Mouse (Mus musculus): ENCODE measurements around the gene Smpd4. TPM values are rescaled to one million over a fixed set of nuclear protein-coding genes. Genes with fewer than 3 reads are reported as not detected.

The Smpd4 gene
- polyA plus RNA-seq, 1 experiment from 2014 or later: 31.3 TPM

- ATAC-seq: no peak
- in situ Hi-C loops (cut with MboI; ENCODE audit: low pct_unique_long_range_greater_than_20kb): no loop called here
- ChIA-PET CTCF (interaction anchor here (1.3 to 1.8 kb wide), 2 partner anchors 10 to 80 kb away, joined by 3 to 4 read pairs; no protein-coding TSS in a partner anchor), POLR2A (no interaction called here)
- no peak for DNase-seq (ENCODE audit: low read depth, low spot score)
- no peak for TF ChIP-seq CTCF (IDR thresholded peaks at IDR 0.05)
- H3K27me3 ChIP-seq: no peaks in the 10 kb centered on the region
These were observed 19.0 kb downstream of the Smpd4 start for GRCm38 (mm10) chr16:17638036-17638628.

GRCm38 (mm10) chr16:17639081-17639480 lies 19.9 kb downstream of the Smpd4 start:
- ChIA-PET POLR2A (no interaction called here), CTCF (interaction anchor here (1.4 to 1.8 kb wide), 2 partner anchors 14 to 23 kb away, joined by 3 to 5 read pairs; no protein-coding TSS in a partner anchor)
- H3K27me3 ChIP-seq: no peaks in the 10 kb centered on the region
- DNase-seq (ENCODE audit: low read depth, low spot score) (no peak), ATAC-seq (no peak)
- in situ Hi-C loops (cut with MboI; ENCODE audit: low pct_unique_long_range_greater_than_20kb): no loop called here
- no peak for TF ChIP-seq CTCF (IDR thresholded peaks at IDR 0.05)

- CTCF ChIA-PET: interaction anchor here (0.9 to 1.8 kb wide), 3 partner anchors 14 to 22 kb away, joined by 3 to 5 read pairs (median 3); partner anchors contain the start of gene Smpd4
- no peak for TF ChIP-seq CTCF (IDR thresholded peaks at IDR 0.05)
These were observed 20.8 kb downstream of the Smpd4 start for GRCm38 (mm10) chr16:17639951-17640350.

GRCm38 (mm10) chr16:17640706-17641105 lies 21.6 kb downstream of the Smpd4 start:
- POLR2A ChIA-PET: no interaction called here
- CTCF ChIA-PET: interaction anchor here (0.9 to 1.2 kb wide), 2 partner anchors 21 to 86 kb away, joined by 3 read pairs; partner anchors contain the start of gene Smpd4
- in situ Hi-C loops (cut with MboI; ENCODE audit: low pct_unique_long_range_greater_than_20kb): no loop called here
- no peak for DNase-seq (ENCODE audit: low read depth, low spot score)
- no peaks in the 10 kb centered on the region for H3K27me3 ChIP-seq
- no peak for ATAC-seq
- TF ChIP-seq CTCF (IDR thresholded peaks at IDR 0.05): no peak

More at GRCm38 (mm10) chr16:17639951-17640350, 20.8 kb downstream of the Smpd4 start:
- no peaks in the 10 kb centered on the region for H3K27me3 ChIP-seq
- DNase-seq (ENCODE audit: low read depth, low spot score): no peak
- ATAC-seq: no peak
- in situ Hi-C loops (cut with MboI; ENCODE audit: low pct_unique_long_range_greater_than_20kb): no loop called here
- POLR2A ChIA-PET: no interaction called here

- ChIA-PET CTCF (interaction anchor here (1.2 kb wide), 1 partner anchor 86 kb away, joined by 3 read pairs; no protein-coding TSS in a partner anchor), POLR2A (interaction anchor here (0.6 kb wide), 1 partner anchor 240 kb away, joined by 3 read pairs; no protein-coding TSS in a partner anchor)
- DNase-seq (ENCODE audit: low read depth, low spot score): no peak
- TF ChIP-seq CTCF (IDR thresholded peaks at IDR 0.05): no peak
- ATAC-seq: no peak
- no peaks in the 10 kb centered on the region for H3K27me3 ChIP-seq
- in situ Hi-C loops (cut with MboI; ENCODE audit: low pct_unique_long_range_greater_than_20kb): no loop called here
These were observed 22.1 kb downstream of the Smpd4 start for GRCm38 (mm10) chr16:17641301-17641700.

- TF ChIP-seq CTCF (IDR thresholded peaks at IDR 0.05): no peak
- ChIA-PET POLR2A (no interaction called here), CTCF (interaction anchor here (0.9 kb wide), 1 partner anchor 84 kb away, joined by 3 read pairs; no protein-coding TSS in a partner anchor)
- ATAC-seq (no peak), DNase-seq (ENCODE audit: low read depth, low spot score) (no peak)
- no peaks in the 10 kb centered on the region for H3K27me3 ChIP-seq
- in situ Hi-C loops (cut with MboI; ENCODE audit: low pct_unique_long_range_greater_than_20kb): no loop called here
These were observed 23.2 kb downstream of the Smpd4 start for GRCm38 (mm10) chr16:17642311-17642710.

- ChIA-PET CTCF (interaction anchor here (1.8 kb wide), 1 partner anchor 19 kb away, joined by 4 read pairs; no protein-coding TSS in a partner anchor), POLR2A (interaction anchor here (0.6 kb wide), 1 partner anchor 72 kb away, joined by 3 read pairs; no protein-coding TSS in a partner anchor)
- in situ Hi-C loops (cut with MboI; ENCODE audit: low pct_unique_long_range_greater_than_20kb): no loop called here
- ATAC-seq (no peak), DNase-seq (ENCODE audit: low read depth, low spot score) (no peak)
- no peak for TF ChIP-seq CTCF (IDR thresholded peaks at IDR 0.05)
- no peaks in the 10 kb centered on the region for H3K27me3 ChIP-seq
These were observed 24.4 kb downstream of the Smpd4 start for GRCm38 (mm10) chr16:17643437-17643990.

- H3K27me3 ChIP-seq: no peaks in the 10 kb centered on the region
- no peak for TF ChIP-seq CTCF (IDR thresholded peaks at IDR 0.05)
- peak; percentile 86 for ATAC-seq
- CTCF ChIA-PET: no interaction called here
- in situ Hi-C loops (cut with MboI; ENCODE audit: low pct_unique_long_range_greater_than_20kb): no loop called here
- POLR2A ChIA-PET: no interaction called here
- DNase-seq (ENCODE audit: low read depth, low spot score): peak; percentile 34
These were observed 27.4 kb downstream of the Smpd4 start, which contains the start of gene Ccdc74a for GRCm38 (mm10) chr16:17646310-17647114. TSS of gene Ccdc74a (plus strand) at chr16:17646470.

- H3K27me3 ChIP-seq: no peaks in the 10 kb centered on the region
- CTCF ChIA-PET: no interaction called here
- in situ Hi-C loops (cut with MboI; ENCODE audit: low pct_unique_long_range_greater_than_20kb): no loop called here
- ATAC-seq: no peak
- TF ChIP-seq CTCF (IDR thresholded peaks at IDR 0.05): no peak
- no peak for DNase-seq (ENCODE audit: low read depth, low spot score)
- POLR2A ChIA-PET: no interaction called here
These were observed 28.0 kb downstream of the Smpd4 start for GRCm38 (mm10) chr16:17647156-17647555.

- no peak for TF ChIP-seq CTCF (IDR thresholded peaks at IDR 0.05)
- POLR2A ChIA-PET: no interaction called here
- in situ Hi-C loops (cut with MboI; ENCODE audit: low pct_unique_long_range_greater_than_20kb): no loop called here
- DNase-seq (ENCODE audit: low read depth, low spot score) (no peak), ATAC-seq (no peak)
- CTCF ChIA-PET: no interaction called here
- no peaks in the 10 kb centered on the region for H3K27me3 ChIP-seq
These were observed 28.6 kb downstream of the Smpd4 start for GRCm38 (mm10) chr16:17647566-17648340.
